Mouse (Mus musculus): ENCODE data around the gene Reg4.

Reg4 gene

GRCm38 (mm10) chr3:98221856-98222255, at the start of gene Reg4:
Gene Reg4 (plus strand): TSS chr3:98222156.
- no peak for DNase-seq (ENCODE audit: low spot score)

- peak; percentile 44 for DNase-seq (ENCODE audit: low spot score)
Observed at GRCm38 (mm10) chr3:98178340-98178739, 43.6 kb upstream of the Reg4 start.

- peak; percentile 77 for DNase-seq (ENCODE audit: low spot score)
Observed at GRCm38 (mm10) chr3:98180805-98181204, 41.2 kb upstream of the Reg4 start.

- DNase-seq (ENCODE audit: low spot score), result no peak
Observed at GRCm38 (mm10) chr3:98185163-98185714, 36.7 kb upstream of the Reg4 start.

- no peak for DNase-seq (ENCODE audit: low spot score)
Observed at GRCm38 (mm10) chr3:98187777-98188176, 34.2 kb upstream of the Reg4 start.

- peak; percentile 10 for DNase-seq (ENCODE audit: low spot score)
Observed at GRCm38 (mm10) chr3:98197711-98198532, 24.0 kb upstream of the Reg4 start.

GRCm38 (mm10) chr3:98199747-98200146, 22.2 kb upstream of the Reg4 start:
- DNase-seq (ENCODE audit: low spot score), result no peak

- no peak for DNase-seq (ENCODE audit: low spot score)
Observed at GRCm38 (mm10) chr3:98203282-98203681, 18.7 kb upstream of the Reg4 start.

- DNase-seq (ENCODE audit: low spot score), result no peak
Observed at GRCm38 (mm10) chr3:98206977-98207376, 15.0 kb upstream of the Reg4 start.

- DNase-seq (ENCODE audit: low spot score), result no peak
Observed at GRCm38 (mm10) chr3:98209161-98209560, 12.8 kb upstream of the Reg4 start.

- DNase-seq (ENCODE audit: low spot score), result no peak
Observed at GRCm38 (mm10) chr3:98210860-98211259, 11.1 kb upstream of the Reg4 start.

GRCm38 (mm10) chr3:98211301-98212081, 10.5 kb upstream of the Reg4 start:
- DNase-seq (ENCODE audit: low spot score), result peak; percentile 78

GRCm38 (mm10) chr3:98216296-98216695, 5.7 kb upstream of the Reg4 start:
- no peak for DNase-seq (ENCODE audit: low spot score)

GRCm38 (mm10) chr3:98223263-98223662, 1.3 kb downstream of the Reg4 start:
- no peak for DNase-seq (ENCODE audit: low spot score)

GRCm38 (mm10) chr3:98223783-98224580, 2.0 kb downstream of the Reg4 start:
- peak; percentile 71 for DNase-seq (ENCODE audit: low spot score)

GRCm38 (mm10) chr3:98224975-98225374, 3.0 kb downstream of the Reg4 start:
- DNase-seq (ENCODE audit: low spot score), result no peak

- DNase-seq (ENCODE audit: low spot score), result no peak
Observed at GRCm38 (mm10) chr3:98225746-98226145, 3.8 kb downstream of the Reg4 start.

GRCm38 (mm10) chr3:98226988-98227610, 5.1 kb downstream of the Reg4 start:
- peak; percentile 82 for DNase-seq (ENCODE audit: low spot score)

GRCm38 (mm10) chr3:98227763-98228162, 5.8 kb downstream of the Reg4 start:
- DNase-seq (ENCODE audit: low spot score), result no peak

GRCm38 (mm10) chr3:98229943-98230342, 8.0 kb downstream of the Reg4 start:
- DNase-seq (ENCODE audit: low spot score), result no peak

GRCm38 (mm10) chr3:98233504-98233903, 11.5 kb downstream of the Reg4 start:
- no peak for DNase-seq (ENCODE audit: low spot score)

- DNase-seq (ENCODE audit: low spot score), result no peak
Observed at GRCm38 (mm10) chr3:98236266-98236665, 14.3 kb downstream of the Reg4 start.

All from layer of hippocampus, adult 11-12 months (tissue).